Mouse (Mus musculus) cerebellum, postnatal 10 days (tissue): ENCODE measurements at regions not wholly inside any gene's neighbourhood (a gene's known extent, or its start where the extent isn't known, plus 50 kb on each side); places are given as distances from the start of the nearest gene placed in this dataset.

ENCODE experiments used
- DNase-seq, 2 experiments: peaks; one replicate each; pipeline ENCODE4 v3.0.0; 2021; ENCODE audit warnings: mixed read lengths in 2 of 2

DNA sequence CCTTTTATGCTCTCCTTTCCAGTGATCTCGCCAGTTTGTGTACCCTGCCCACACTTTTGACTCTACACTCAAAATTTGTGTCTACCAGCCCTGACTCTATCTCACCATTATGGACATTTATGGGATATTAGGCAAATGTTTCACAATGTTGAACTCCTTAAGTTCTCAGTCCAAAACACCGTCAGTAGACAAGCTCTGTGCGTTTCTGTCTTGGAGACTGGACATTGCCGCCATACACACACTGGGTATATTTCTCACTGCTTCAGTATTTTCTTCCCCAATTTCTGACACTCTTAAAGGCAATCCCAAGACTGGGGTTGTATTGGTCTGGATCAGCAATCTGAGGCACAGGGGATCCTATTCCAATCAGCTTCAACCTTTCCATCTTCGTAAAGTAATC, 75.6 kb downstream of the Oxgr1 start:
- DNase-seq: no peak

DNA sequence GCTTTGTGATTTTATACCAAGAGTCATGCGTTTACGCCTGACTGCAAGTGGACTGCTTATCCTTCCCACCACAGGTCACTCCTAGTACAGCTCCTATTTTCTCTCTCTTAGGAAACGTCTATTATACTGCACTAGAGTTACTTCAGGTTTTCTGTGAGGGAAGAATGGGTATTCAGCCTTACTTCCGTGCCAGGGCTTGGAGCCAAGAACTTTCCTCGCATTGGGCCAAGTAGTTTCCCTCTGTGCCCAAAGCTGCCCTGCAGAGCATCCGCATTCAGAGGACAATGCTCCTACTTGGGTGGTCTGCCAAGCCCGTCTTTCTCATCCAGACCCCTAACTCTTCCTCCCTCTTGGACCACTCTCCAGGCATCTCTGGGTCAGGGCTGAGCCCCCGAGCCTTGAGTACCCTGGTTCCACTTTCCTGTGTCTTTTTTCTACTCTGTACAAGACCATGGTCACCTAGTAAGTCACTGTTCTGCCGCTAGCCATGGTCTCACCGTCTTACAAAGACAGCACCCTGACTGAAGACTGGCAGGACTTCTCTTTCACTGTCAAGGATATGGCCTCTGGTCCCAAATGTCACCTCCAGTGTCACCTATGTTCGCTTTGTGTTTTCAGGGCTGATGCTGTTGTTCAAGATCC, 76.3 kb downstream of the Oxgr1 start:
- peak; percentile 85 to 88 for DNase-seq

DNA sequence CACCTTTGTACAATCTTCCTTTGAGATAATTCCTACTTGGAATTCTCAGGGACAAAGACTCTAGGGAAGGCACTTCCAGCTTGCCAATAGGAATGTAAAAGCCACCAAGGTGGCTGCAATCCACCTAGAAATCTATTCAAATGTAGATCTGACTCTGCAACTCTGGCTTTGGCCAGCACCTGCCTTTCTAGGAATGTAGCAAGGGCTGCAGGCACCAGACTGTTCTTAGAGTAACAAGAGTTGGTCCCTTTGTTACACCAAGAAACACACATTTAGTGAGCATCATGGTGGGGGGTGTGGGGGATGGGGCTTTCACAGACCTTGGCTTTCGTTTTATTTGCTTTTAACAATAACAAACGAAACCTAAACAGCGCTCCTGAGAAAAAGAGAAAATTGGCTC, 78.5 kb downstream of the Oxgr1 start:
- DNase-seq: no peak

- peak; percentile 78 to 86 for DNase-seq
Observed at GRCm38 (mm10) chr14:119953861-119954260, 88.4 kb downstream of the Oxgr1 start.

GRCm38 (mm10) chr14:119952877-119953624, 89.2 kb downstream of the Oxgr1 start:
- peak; percentile 13 to 34 for DNase-seq
